Mouse (Mus musculus) spleen, adult 2 months (tissue): ENCODE measurements at regions not wholly inside any gene's neighbourhood (a gene's known extent, or its start where the extent isn't known, plus 50 kb on each side); places are given as distances from the start of the nearest gene placed in this dataset.

Source experiments
- CTCF ChIP-seq: fragments of 200-500 bp; IDR thresholded peaks from 2 replicates; pipeline ENCODE4 v1.5.1; 2011; ENCODE audit warnings: mild to moderate bottlenecking, inconsistent platforms; ENCODE audit not compliant: insufficient read depth, insufficient read length, insufficient replicate concordance; ENCODE audit errors: extremely low read depth
- POLR2A ChIP-seq: fragments of 200-500 bp; IDR thresholded peaks from 2 replicates; pipeline ENCODE4 v1.6.1; 2011; ENCODE audit warnings: low read depth, low read length, inconsistent platforms

GRCm38 (mm10) chr5:77865342-77865741 lies 457.5 kb upstream of the Igfbp7 start:
- TF ChIP-seq CTCF: no peak
- TF ChIP-seq POLR2A: no peak
